Mouse (Mus musculus): ENCODE measurements around the gene Eef1e1. TPM values are rescaled to one million over a fixed set of nuclear protein-coding genes. Genes with fewer than 3 reads are reported as not detected.

Gene Eef1e1
- polyA plus RNA-seq, 2 experiments = 21.4 to 44.4 TPM

DNA sequence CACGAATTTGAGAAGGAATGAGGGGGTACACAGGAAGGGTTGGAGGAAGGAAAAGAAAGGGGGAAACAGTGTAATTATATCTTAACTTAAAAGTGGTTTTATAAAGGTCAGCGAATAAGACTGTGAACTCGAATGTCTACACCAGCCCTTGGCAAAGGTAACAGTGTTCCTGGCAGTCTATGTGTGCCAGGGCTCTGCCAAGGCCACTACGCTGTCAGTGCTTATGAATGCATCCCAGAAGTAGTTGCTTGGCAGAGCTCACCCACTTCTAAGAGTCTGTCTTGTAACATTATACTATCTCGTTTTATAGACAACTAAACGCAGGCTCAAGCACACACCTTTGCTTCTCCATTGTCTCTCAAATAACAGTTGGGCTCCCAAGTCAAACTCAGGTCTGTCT lies 53.5 kb downstream of the Eef1e1 start:
- Histone ChIP-seq H3K9me3 (ENCODE audit: control insufficient read depth, low read length) (no peaks in the 10 kb centered on the region), H3K27ac (replicated peaks; ENCODE audit: low read depth, low read length) (no peak overlapping the region), H3K36me3 (ENCODE audit: control insufficient read depth, insufficient read depth, low read length) (no peaks in the 10 kb centered on the region; the same call in 1 of the 2 replicates), H3K4me2 (replicated peaks; ENCODE audit: low read depth, low read length, severe bottlenecking) (no peak overlapping the region), H3K27me3 (ENCODE audit: control insufficient read depth, insufficient read depth, low read length) (no peaks in the 10 kb centered on the region), H3K4me3 (replicated peaks; ENCODE audit: low read length) (no peak overlapping the region), H3K4me1 (ENCODE audit: control insufficient read depth, insufficient read depth, low read length) (no peaks in the 10 kb centered on the region), H3K9ac (ENCODE audit: low read depth, low read length, severe bottlenecking) (no peak overlapping the region)
- no peak for TF ChIP-seq POLR2A (IDR thresholded peaks at IDR 0.05; ENCODE audit: borderline replicate concordance, extremely low read depth, insufficient read depth, insufficient read length)
- DNase-seq (ENCODE audit: low spot score) (no peak), ATAC-seq (ENCODE audit: low FRiP score, low read depth) (no peak)
- 80% methylated on average over 6 of the region's 6 CpGs for WGBS

- no peak for TF ChIP-seq POLR2A (IDR thresholded peaks at IDR 0.05; ENCODE audit: borderline replicate concordance, extremely low read depth, insufficient read depth, insufficient read length)
- H3K4me2 ChIP-seq (replicated peaks; ENCODE audit: low read depth, low read length, severe bottlenecking) = no peak overlapping the region
- H3K27ac ChIP-seq (replicated peaks; ENCODE audit: low read depth, low read length) = no peak overlapping the region
- H3K27me3 ChIP-seq (ENCODE audit: control insufficient read depth, insufficient read depth, low read length) = no peaks in the 10 kb centered on the region
- H3K36me3 ChIP-seq (ENCODE audit: control insufficient read depth, insufficient read depth, low read length) = no peaks in the 10 kb centered on the region; the same call in 1 of the 2 replicates
- H3K4me3 ChIP-seq (replicated peaks; ENCODE audit: low read length) = no peak overlapping the region
- 88% methylated on average over 13 of the region's 13 CpGs for WGBS
- no peaks in the 10 kb centered on the region for H3K9me3 ChIP-seq (ENCODE audit: control insufficient read depth, low read length)
- DNase-seq (ENCODE audit: low spot score) (no peak), ATAC-seq (ENCODE audit: low FRiP score, low read depth) (no peak)
- no peaks in the 10 kb centered on the region for H3K4me1 ChIP-seq (ENCODE audit: control insufficient read depth, insufficient read depth, low read length)
- no peak overlapping the region for H3K9ac ChIP-seq (ENCODE audit: low read depth, low read length, severe bottlenecking)
Measured at GRCm38 (mm10) chr13:38602966-38603365, 55.9 kb downstream of the Eef1e1 start.

DNA sequence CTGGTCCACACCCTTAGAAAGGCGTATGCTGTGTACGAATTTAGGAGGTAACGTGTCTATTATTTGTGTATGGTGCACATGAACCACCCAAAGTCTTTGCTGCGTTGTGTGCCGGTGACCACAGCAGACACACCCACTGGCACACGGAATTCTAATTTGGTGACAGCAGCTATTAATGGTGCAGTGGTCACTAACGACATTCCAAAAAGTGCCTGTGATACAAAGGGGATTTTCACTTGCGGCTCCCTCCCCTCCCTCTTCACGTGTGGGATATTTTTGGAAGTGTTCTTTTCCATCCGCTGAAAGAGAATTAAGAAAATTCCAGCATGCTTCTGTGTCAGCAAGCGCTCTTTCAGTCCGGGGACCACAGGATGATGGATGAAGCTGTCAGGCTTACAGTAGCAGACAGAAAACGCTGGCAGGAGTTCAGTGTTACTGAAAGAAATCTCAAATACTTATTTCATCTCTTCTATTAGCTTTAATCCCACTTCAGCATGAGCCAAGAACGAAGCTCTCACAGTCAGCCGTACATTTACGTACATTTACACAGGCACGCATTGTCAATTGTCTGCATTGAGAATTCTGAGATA lies 56.5 kb downstream of the Eef1e1 start:
- Histone ChIP-seq H3K27ac (replicated peaks; ENCODE audit: low read depth, low read length) (no peak overlapping the region), H3K4me1 (ENCODE audit: control insufficient read depth, insufficient read depth, low read length) (no peaks in the 10 kb centered on the region), H3K4me2 (replicated peaks; ENCODE audit: low read depth, low read length, severe bottlenecking) (no peak overlapping the region), H3K4me3 (replicated peaks; ENCODE audit: low read length) (no peak overlapping the region), H3K27me3 (ENCODE audit: control insufficient read depth, insufficient read depth, low read length) (no peaks in the 10 kb centered on the region), H3K9ac (ENCODE audit: low read depth, low read length, severe bottlenecking) (no peak overlapping the region), H3K36me3 (ENCODE audit: control insufficient read depth, insufficient read depth, low read length) (no peaks in the 10 kb centered on the region; the same call in 1 of the 2 replicates), H3K9me3 (ENCODE audit: control insufficient read depth, low read length) (no peaks in the 10 kb centered on the region)
- no peak for TF ChIP-seq POLR2A (IDR thresholded peaks at IDR 0.05; ENCODE audit: borderline replicate concordance, extremely low read depth, insufficient read depth, insufficient read length)
- 76% methylated on average over 17 of the region's 17 CpGs for WGBS
- no peak for DNase-seq (ENCODE audit: low spot score)
- no peak for ATAC-seq (ENCODE audit: low FRiP score, low read depth)

DNA sequence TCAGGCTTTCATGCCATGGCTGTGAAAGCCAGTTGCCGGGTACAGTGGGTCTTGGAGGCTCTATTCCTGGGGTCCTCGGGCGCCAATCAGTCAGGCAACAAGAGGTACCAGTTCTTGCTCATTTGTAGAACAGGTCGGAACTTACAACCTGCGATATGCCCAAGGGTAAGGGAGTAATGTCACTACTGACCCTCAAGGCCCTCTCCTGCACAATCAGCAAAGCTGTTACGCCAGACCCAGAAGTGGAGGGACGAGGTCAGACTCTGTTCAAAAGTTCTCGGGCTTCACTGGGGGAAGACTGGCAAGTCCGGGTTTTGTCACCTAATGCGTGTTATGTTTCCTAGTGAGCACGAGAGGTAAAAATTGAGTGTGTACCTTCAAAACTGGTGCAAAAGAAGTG lies 58.0 kb downstream of the Eef1e1 start:
- Histone ChIP-seq H3K4me3 (replicated peaks; ENCODE audit: low read length) (no peak overlapping the region), H3K36me3 (ENCODE audit: control insufficient read depth, insufficient read depth, low read length) (no peaks in the 10 kb centered on the region; the same call in 1 of the 2 replicates), H3K27me3 (ENCODE audit: control insufficient read depth, insufficient read depth, low read length) (no peaks in the 10 kb centered on the region), H3K4me2 (replicated peaks; ENCODE audit: low read depth, low read length, severe bottlenecking) (no peak overlapping the region), H3K9me3 (ENCODE audit: control insufficient read depth, low read length) (no peaks in the 10 kb centered on the region), H3K9ac (ENCODE audit: low read depth, low read length, severe bottlenecking) (no peak overlapping the region), H3K4me1 (ENCODE audit: control insufficient read depth, insufficient read depth, low read length) (no peaks in the 10 kb centered on the region), H3K27ac (replicated peaks; ENCODE audit: low read depth, low read length) (no peak overlapping the region)
- ATAC-seq (ENCODE audit: low FRiP score, low read depth) (no peak), DNase-seq (ENCODE audit: low spot score) (no peak)
- no peak for TF ChIP-seq POLR2A (IDR thresholded peaks at IDR 0.05; ENCODE audit: borderline replicate concordance, extremely low read depth, insufficient read depth, insufficient read length)
- 86% methylated on average over 11 of the region's 11 CpGs for WGBS

GRCm38 (mm10) chr13:38597076-38597475 lies 61.8 kb downstream of the Eef1e1 start:
- WGBS = 80% methylated on average over 3 of the region's 3 CpGs
- Histone ChIP-seq H3K36me3 (ENCODE audit: control insufficient read depth, insufficient read depth, low read length) (no peaks in the 10 kb centered on the region), H3K27ac (replicated peaks; ENCODE audit: low read depth, low read length) (no peak overlapping the region), H3K27me3 (ENCODE audit: control insufficient read depth, insufficient read depth, low read length) (no peaks in the 10 kb centered on the region), H3K4me1 (ENCODE audit: control insufficient read depth, insufficient read depth, low read length) (peaks cover 6% of the 10 kb centered on the region; the same call in 1 of the 2 replicates), H3K4me2 (replicated peaks; ENCODE audit: low read depth, low read length, severe bottlenecking) (no peak overlapping the region), H3K4me3 (replicated peaks; ENCODE audit: low read length) (no peak overlapping the region), H3K9ac (ENCODE audit: low read depth, low read length, severe bottlenecking) (no peak overlapping the region), H3K9me3 (ENCODE audit: control insufficient read depth, low read length) (no peaks in the 10 kb centered on the region)
- DNase-seq (ENCODE audit: low spot score) = peak; percentile 32
- ATAC-seq (ENCODE audit: low FRiP score, low read depth) = no peak
- TF ChIP-seq POLR2A (IDR thresholded peaks at IDR 0.05; ENCODE audit: borderline replicate concordance, extremely low read depth, insufficient read depth, insufficient read length) = no peak
